Mouse (Mus musculus) limb, embryonic 10.5 days (tissue): ENCODE data around the gene Ppm1h. TPM values are rescaled to one million over a fixed set of nuclear protein-coding genes. Genes with fewer than 3 reads are reported as not detected.

Experiments
- DNase-seq: peaks from one replicate; pipeline ENCODE4 v3.0.0-alpha.2; 2017; ENCODE audit warnings: low spot score
- H3K27ac ChIP-seq: fragments of 300-500 bp; sonication (generic); 2 replicates; pipeline ENCODE4 v1.5.1; 2016; ENCODE audit warnings: mild to moderate bottlenecking
- H3K27me3 ChIP-seq: fragments of 300-500 bp; sonication (generic); 2 replicates; pipeline ENCODE4 v1.6.1; 2016; ENCODE audit warnings: low read depth, mild to moderate bottlenecking; ENCODE audit not compliant: poor library complexity, severe bottlenecking
- H3K36me3 ChIP-seq: fragments of 300-500 bp; sonication (generic); 2 replicates; pipeline ENCODE4 v1.6.1; 2016; ENCODE audit warnings: mild to moderate bottlenecking, moderate library complexity
- H3K4me1 ChIP-seq: fragments of 300-500 bp; sonication (generic); 2 replicates; pipeline ENCODE4 v1.6.1; 2016
- H3K4me3 ChIP-seq: fragments of 300-500 bp; sonication (generic); 2 replicates; pipeline ENCODE4 v1.5.1; 2016; ENCODE audit warnings: mild to moderate bottlenecking, moderate library complexity
- H3K9me3 ChIP-seq: fragments of 300-500 bp; sonication (generic); replicated peaks from 2 replicates; pipeline ENCODE4 v1.6.1; 2016; ENCODE audit warnings: mild to moderate bottlenecking
- WGBS: fragments of 180-500 bp; shearing (Covaris S2); methylation state at CpG from one replicate; pipeline ENCODE4 v1.1.7; 2016; 5-methylcytosine and 5-hydroxymethylcytosine counted together
- polyA plus RNA-seq: library from polyadenylated mRNA; unstranded; fragments of >200 nt; fragmentation: Nextera tagmentation; extraction: Ambion mirVana; gene quantifications from 2 replicates; pipeline ENCODE4 v1.2.1, GENCODE M21; 2016

Ppm1h gene
- polyA plus RNA-seq, 1 experiment from 2014 or later = 4.4 TPM

GRCm38 (mm10) chr10:122715856-122716255 is 37.3 kb downstream of the Ppm1h start:
- Histone ChIP-seq H3K9me3 (no peaks in the 10 kb centered on the region), H3K36me3 (no peaks in the 10 kb centered on the region), H3K4me1 (peaks cover 32% of the 10 kb centered on the region), H3K27ac (no peak overlapping the region), H3K27me3 (no peaks in the 10 kb centered on the region), H3K4me3 (no peak overlapping the region)
- 86% methylated on average over 12 of the region's 12 CpGs for WGBS
- DNase-seq = no peak

GRCm38 (mm10) chr10:122716286-122716685 is 37.7 kb downstream of the Ppm1h start:
- Histone ChIP-seq H3K27me3 (no peaks in the 10 kb centered on the region), H3K36me3 (no peaks in the 10 kb centered on the region), H3K4me3 (no peak overlapping the region), H3K4me1 (peaks cover 29% of the 10 kb centered on the region), H3K27ac (no peak overlapping the region), H3K9me3 (no peaks in the 10 kb centered on the region)
- DNase-seq = no peak
- 79% methylated on average over 8 of the region's 8 CpGs for WGBS

GRCm38 (mm10) chr10:122716739-122717474 is 38.3 kb downstream of the Ppm1h start:
- Histone ChIP-seq H3K4me1 (peaks cover 22% of the 10 kb centered on the region), H3K27ac (no peak overlapping the region), H3K9me3 (no peaks in the 10 kb centered on the region), H3K27me3 (no peaks in the 10 kb centered on the region), H3K36me3 (no peaks in the 10 kb centered on the region), H3K4me3 (no peak overlapping the region)
- no peak for DNase-seq
- WGBS = 85% methylated on average over 14 of the region's 14 CpGs

- H3K4me3 ChIP-seq = no peak overlapping the region
- peaks cover 21% of the 10 kb centered on the region for H3K4me1 ChIP-seq
- 0 out of 2 replicates have a peak overlapping the region, but pooled peaks have one; percentile 19 for H3K27ac ChIP-seq
- H3K36me3 ChIP-seq = no peaks in the 10 kb centered on the region
- DNase-seq = no peak
- WGBS = 85% methylated on average over 14 of the region's 14 CpGs
- no peaks in the 10 kb centered on the region for H3K27me3 ChIP-seq
- H3K9me3 ChIP-seq = no peaks in the 10 kb centered on the region
These were observed 39.3 kb downstream of the Ppm1h start for GRCm38 (mm10) chr10:122717754-122718415.

- Histone ChIP-seq H3K27me3 (no peaks in the 10 kb centered on the region), H3K4me1 (peaks cover 21% of the 10 kb centered on the region), H3K27ac (no peak overlapping the region), H3K9me3 (no peaks in the 10 kb centered on the region), H3K4me3 (no peak overlapping the region), H3K36me3 (no peaks in the 10 kb centered on the region)
- 76% methylated on average over 7 of the region's 7 CpGs for WGBS
- DNase-seq = no peak
These were observed 40.4 kb downstream of the Ppm1h start for GRCm38 (mm10) chr10:122718951-122719350.

- no peaks in the 10 kb centered on the region for H3K27me3 ChIP-seq
- DNase-seq = no peak
- no peak overlapping the region for H3K27ac ChIP-seq
- WGBS = 90% methylated on average over 6 of the region's 6 CpGs
- no peaks in the 10 kb centered on the region for H3K36me3 ChIP-seq
- H3K4me3 ChIP-seq = no peak overlapping the region
- peaks cover 13% of the 10 kb centered on the region for H3K4me1 ChIP-seq
- H3K9me3 ChIP-seq = no peaks in the 10 kb centered on the region
These were observed 43.5 kb downstream of the Ppm1h start for GRCm38 (mm10) chr10:122722111-122722510.

- Histone ChIP-seq H3K36me3 (no peaks in the 10 kb centered on the region), H3K4me1 (no peaks in the 10 kb centered on the region), H3K9me3 (no peaks in the 10 kb centered on the region), H3K4me3 (no peak overlapping the region), H3K27me3 (no peaks in the 10 kb centered on the region), H3K27ac (no peak overlapping the region)
- WGBS = 90% methylated on average over 4 of the region's 4 CpGs
- no peak for DNase-seq
These were observed 46.1 kb downstream of the Ppm1h start for GRCm38 (mm10) chr10:122724692-122725091.

- no peak for DNase-seq
- H3K27ac ChIP-seq = no peak overlapping the region
- H3K4me1 ChIP-seq = no peaks in the 10 kb centered on the region
- H3K27me3 ChIP-seq = no peaks in the 10 kb centered on the region
- 64% methylated on average over 4 of the region's 4 CpGs for WGBS
- no peaks in the 10 kb centered on the region for H3K36me3 ChIP-seq
- H3K4me3 ChIP-seq = no peak overlapping the region
- no peaks in the 10 kb centered on the region for H3K9me3 ChIP-seq
These were observed 48.7 kb downstream of the Ppm1h start for GRCm38 (mm10) chr10:122727228-122727627.

- H3K4me3 ChIP-seq = no peak overlapping the region
- no peaks in the 10 kb centered on the region for H3K9me3 ChIP-seq
- H3K27ac ChIP-seq = no peak overlapping the region
- H3K36me3 ChIP-seq = no peaks in the 10 kb centered on the region
- no peak for DNase-seq
- H3K4me1 ChIP-seq = no peaks in the 10 kb centered on the region
- no peaks in the 10 kb centered on the region for H3K27me3 ChIP-seq
- WGBS = 79% methylated on average over 2 of the region's 2 CpGs
These were observed 49.6 kb downstream of the Ppm1h start for GRCm38 (mm10) chr10:122728172-122728571.

GRCm38 (mm10) chr10:122732146-122732545 is 53.6 kb downstream of the Ppm1h start:
- no peak for DNase-seq
- Histone ChIP-seq H3K27me3 (no peaks in the 10 kb centered on the region), H3K4me1 (peaks cover 9% of the 10 kb centered on the region), H3K27ac (no peak overlapping the region), H3K9me3 (no peaks in the 10 kb centered on the region), H3K4me3 (no peak overlapping the region), H3K36me3 (no peaks in the 10 kb centered on the region)
- WGBS = 94% methylated on average over 3 of the region's 3 CpGs

GRCm38 (mm10) chr10:122734521-122734920 is 56.0 kb downstream of the Ppm1h start:
- H3K27me3 ChIP-seq = no peaks in the 10 kb centered on the region
- peaks cover 27% of the 10 kb centered on the region for H3K4me1 ChIP-seq
- H3K27ac ChIP-seq = no peak overlapping the region
- no peak for DNase-seq
- H3K4me3 ChIP-seq = no peak overlapping the region
- no peaks in the 10 kb centered on the region for H3K9me3 ChIP-seq
- WGBS = 91% methylated on average over 4 of the region's 4 CpGs
- H3K36me3 ChIP-seq = no peaks in the 10 kb centered on the region

- no peaks in the 10 kb centered on the region for H3K27me3 ChIP-seq
- no peak overlapping the region for H3K4me3 ChIP-seq
- no peaks in the 10 kb centered on the region for H3K36me3 ChIP-seq
- DNase-seq = no peak
- no peak overlapping the region for H3K27ac ChIP-seq
- WGBS = 89% methylated on average over 7 of the region's 7 CpGs
- peaks cover 34% of the 10 kb centered on the region for H3K4me1 ChIP-seq
- no peaks in the 10 kb centered on the region for H3K9me3 ChIP-seq
These were observed 56.8 kb downstream of the Ppm1h start for GRCm38 (mm10) chr10:122735284-122735784.

- Histone ChIP-seq H3K27ac (no peak overlapping the region), H3K36me3 (no peaks in the 10 kb centered on the region), H3K9me3 (no peaks in the 10 kb centered on the region), H3K27me3 (no peaks in the 10 kb centered on the region), H3K4me1 (peaks cover 44% of the 10 kb centered on the region), H3K4me3 (no peak overlapping the region)
- 62% methylated on average over 4 of the region's 4 CpGs for WGBS
- DNase-seq = no peak
These were observed 58.3 kb downstream of the Ppm1h start for GRCm38 (mm10) chr10:122736835-122737234.
